ENCODE assay signal across 8 mouse cellular contexts in genomic region chr8:71922567-71923401, GRCm38 (mm10). TPM values are rescaled to one million over a fixed set of nuclear protein-coding genes. Genes with fewer than 3 reads are reported as not detected.
DNase-seq lines count a peak whose midpoint lies in the region; ATAC-seq and TF ChIP-seq lines count a peak whose summit lies in the region.

No protein-coding gene starts in this region.

- no peak for TF ChIP-seq EP300 in lung, postnatal 0 days (IDR thresholded peaks at IDR 0.05)

- WGBS in hindbrain, embryonic 10.5 days, result under 1% methylated on average over 57 of the region's 57 CpGs
- 1% methylated on average over 54 of the region's 57 CpGs for WGBS in lung, postnatal 0 days

- H3K27ac ChIP-seq in hindbrain, embryonic 10.5 days, result peak overlapping the region; percentile 96
- H3K27ac ChIP-seq in lung, postnatal 0 days (ENCODE audit: low read length), result peak overlapping the region; percentile 88

- TF ChIP-seq CTCF in lung, postnatal 0 days (IDR thresholded peaks at IDR 0.05), result no peak

- H3K4me3 ChIP-seq in hindbrain, embryonic 10.5 days, result peak overlapping the region; percentile 82
- peak overlapping the region; percentile 54 for H3K4me3 ChIP-seq in lung, postnatal 0 days (ENCODE audit: low read depth, low read length)

- peak overlapping the region; percentile 65 for H3K4me2 ChIP-seq in lung, postnatal 0 days (replicated peaks; ENCODE audit: low read depth, low read length)

- peak; percentile 98 for DNase-seq in MN1 (ENCODE audit: low spot score)
- DNase-seq in cerebellum, adult 9-10 months, result peak; percentile 96
- peak; percentile 95 for DNase-seq in hindbrain, embryonic 10.5 days (ENCODE audit: low spot score)
- peak; percentile 97 for DNase-seq in layer of hippocampus, adult 9-11 months
- peak; percentile 98 for DNase-seq in lung, postnatal 0 days (ENCODE audit: low spot score)
- DNase-seq in ovary, postnatal 14 days (ENCODE audit: low spot score), result peak; percentile 83
- peak; percentile 94 for DNase-seq in thymus, postnatal 14 days

- peak overlapping the region; percentile 93 for H3K9ac ChIP-seq in lung, postnatal 0 days (replicated peaks; ENCODE audit: low read depth)

- peaks cover 30% of the 10 kb centered on the region for H3K36me3 ChIP-seq in hindbrain, embryonic 10.5 days
- H3K36me3 ChIP-seq in lung, postnatal 0 days (ENCODE audit: insufficient read depth, low read length), result no peaks in the 10 kb centered on the region

- H3K9me3 ChIP-seq in hindbrain, embryonic 10.5 days, result no peaks in the 10 kb centered on the region
- H3K9me3 ChIP-seq in lung, postnatal 0 days (ENCODE audit: low read length), result no peaks in the 10 kb centered on the region

- no peaks in the 10 kb centered on the region for H3K27me3 ChIP-seq in hindbrain, embryonic 10.5 days (ENCODE audit: insufficient read depth, poor library complexity, severe bottlenecking)
- H3K27me3 ChIP-seq in lung, postnatal 0 days (replicated peaks; ENCODE audit: insufficient read depth, low read length), result no peaks in the 10 kb centered on the region

- ATAC-seq in frontal cortex, adult (ENCODE audit: low TSS enrichment), result peak; percentile 100
- ATAC-seq in lung, postnatal 0 days, result peak; percentile 100

- peaks cover 10% of the 10 kb centered on the region; the same call in 1 of the 2 replicates for H3K4me1 ChIP-seq in hindbrain, embryonic 10.5 days (replicated peaks)
- no peaks in the 10 kb centered on the region; the same call in 1 of the 2 replicates for H3K4me1 ChIP-seq in lung, postnatal 0 days (ENCODE audit: insufficient read depth, low read depth, low read length)

RNA-seq across cellular contexts. Expression of gene Zfp617, which starts 14.3 kb away (rescaled TPM):
- polyA plus RNA-seq in hindbrain, embryonic 10.5 days (2016; fragmentation: Nextera tagmentation; extraction: Ambion mirVana), result 31.7 and 34.2 TPM in 2 replicates
- polyA plus RNA-seq in lung, postnatal 0 days (2015; fragmentation: Nextera tagmentation; extraction: Ambion mirVana), result 11.9 and 12.9 TPM in 2 replicates

RNA-seq across cellular contexts. Expression of gene Zfp882, which starts 14.4 kb away (rescaled TPM):
- 8.6 and 8.7 TPM in 2 replicates for polyA plus RNA-seq in hindbrain, embryonic 10.5 days (2016; fragmentation: Nextera tagmentation; extraction: Ambion mirVana)
- polyA plus RNA-seq in lung, postnatal 0 days (2015; fragmentation: Nextera tagmentation; extraction: Ambion mirVana), result 2.2 and 2.8 TPM in 2 replicates

RNA-seq across cellular contexts. Expression of gene Zfp961, which starts 28.1 kb away (rescaled TPM):
- polyA plus RNA-seq in hindbrain, embryonic 10.5 days (2016; fragmentation: Nextera tagmentation; extraction: Ambion mirVana), result 18.3 and 26.3 TPM in 2 replicates
- polyA plus RNA-seq in lung, postnatal 0 days (2015; fragmentation: Nextera tagmentation; extraction: Ambion mirVana), result 12.3 and 12.8 TPM in 2 replicates

RNA-seq across cellular contexts. Expression of gene Zfp709, which starts 41.0 kb away (rescaled TPM):
- 4.3 and 5.3 TPM in 2 replicates for polyA plus RNA-seq in hindbrain, embryonic 10.5 days (2016; fragmentation: Nextera tagmentation; extraction: Ambion mirVana)
- 3.6 and 3.9 TPM in 2 replicates for polyA plus RNA-seq in lung, postnatal 0 days (2015; fragmentation: Nextera tagmentation; extraction: Ambion mirVana)

Comparison
In these comparisons a context has a peak if more than half of its experiments do, and no peak if none do; other contexts are left out.
1. Peak in every context shown above with its lines: DNase-seq, ATAC-seq, H3K4me3 ChIP-seq and H3K27ac ChIP-seq.